8 mouse cellular contexts compared by ENCODE assay signal in genomic region chr11:78886693-78887092, GRCm38 (mm10). TPM values are rescaled to one million over a fixed set of nuclear protein-coding genes. Genes with fewer than 3 reads are reported as not detected.
DNase-seq lines count a peak whose midpoint lies in the region; TF ChIP-seq lines count a peak whose summit lies in the region.

No protein-coding gene starts in this region.

- H3K4me3 ChIP-seq in embryonic facial prominence, embryonic 10.5 days = peak overlapping the region; percentile 28; the same call in 1 of the 2 replicates
- peak overlapping the region; percentile 7 for H3K4me3 ChIP-seq in myocyte

- no peaks in the 10 kb centered on the region for H3K9me3 ChIP-seq in embryonic facial prominence, embryonic 10.5 days

- H3K27ac ChIP-seq in embryonic facial prominence, embryonic 10.5 days (replicated peaks) = peak overlapping the region; percentile 84

- no peak overlapping the region for H3K4me2 ChIP-seq in myocyte (ENCODE audit: low read depth)

- peaks cover 22% of the 10 kb centered on the region for H3K4me1 ChIP-seq in embryonic facial prominence, embryonic 10.5 days

- no peaks in the 10 kb centered on the region for H3K36me3 ChIP-seq in embryonic facial prominence, embryonic 10.5 days (replicated peaks)
- H3K36me3 ChIP-seq in myocyte (ENCODE audit: control insufficient read depth, insufficient read depth) = no peaks in the 10 kb centered on the region

- H3ac ChIP-seq in myocyte (ENCODE audit: control insufficient read depth, insufficient read length) = no peak overlapping the region

- no peak for TF ChIP-seq POLR2A in myocyte (IDR thresholded peaks at IDR 0.05; ENCODE audit: insufficient read length, low read depth)

- WGBS in embryonic facial prominence, embryonic 10.5 days = 26% methylated on average over 1 of the region's 1 CpGs

- no peaks in the 10 kb centered on the region for H3K79me2 ChIP-seq in myocyte (ENCODE audit: control insufficient read depth, insufficient read depth)

- H3K27me3 ChIP-seq in embryonic facial prominence, embryonic 10.5 days (replicated peaks; ENCODE audit: low read depth, poor library complexity, severe bottlenecking) = no peaks in the 10 kb centered on the region
- no peaks in the 10 kb centered on the region for H3K27me3 ChIP-seq in myocyte (ENCODE audit: control insufficient read depth, insufficient read depth, insufficient read length)

- intact Hi-C loops in left cerebral cortex, postnatal 4 days (cut with DNase I) = no loop called here
- intact Hi-C loops in left cerebral cortex, postnatal 25 days (cut with DNase I) = no loop called here
- intact Hi-C loops in gastrocnemius, postnatal 36 days (cut with DNase I) = no loop called here

- peak; percentile 4 for DNase-seq in left cerebral cortex, postnatal 4 days
- no peak for DNase-seq in left cerebral cortex, postnatal 25 days (ENCODE audit: low spot score in 2 of 2)
- peak; percentile 54 for DNase-seq in embryonic facial prominence, embryonic 10.5 days (ENCODE audit: low spot score)
- peak; percentile 6 for DNase-seq in heart, postnatal 4 days
- DNase-seq in cerebellum, adult 11 months = no peak
- DNase-seq in ovary, adult 18-20 months (ENCODE audit: low spot score) = no peak
- no peak for DNase-seq in gastrocnemius, postnatal 36 days

TF ChIP-seq in myocyte, 11 proteins besides CTCF, POLR2A, EP300 and RAD21:
- TF ChIP-seq MAX (IDR thresholded peaks at IDR 0.05; ENCODE audit: low read depth) (no peak), REST (IDR thresholded peaks at IDR 0.05; ENCODE audit: insufficient read depth, insufficient read length) (no peak), E2F4 (IDR thresholded peaks at IDR 0.05; ENCODE audit: insufficient read depth) (no peak), TCF12 (IDR thresholded peaks at IDR 0.05; ENCODE audit: insufficient read depth, poor library complexity, severe bottlenecking) (no peak), SRF (IDR thresholded peaks at IDR 0.05; ENCODE audit: control insufficient read depth, insufficient read length, low read depth) (no peak), TCF3 (IDR thresholded peaks at IDR 0.05; ENCODE audit: insufficient read length, low read depth) (no peak), MYOD1 (IDR thresholded peaks at IDR 0.05; ENCODE audit: control insufficient read depth in 1 of 3, insufficient read length in 2 of 3, low read depth in 2 of 3) (no peak), MYOG (IDR thresholded peaks at IDR 0.05; ENCODE audit: control insufficient read depth in 1 of 3, insufficient read depth in 1 of 3, insufficient read length in 2 of 3, low read depth in 2 of 3) (no peak), POLR2AphosphoS2 (IDR thresholded peaks at IDR 0.05; ENCODE audit: insufficient read length, low read depth) (no peak), CEBPB (IDR thresholded peaks at IDR 0.05; ENCODE audit: insufficient read depth, poor library complexity, severe bottlenecking) (no peak), USF1 (IDR thresholded peaks at IDR 0.05; ENCODE audit: low read depth) (no peak)

RNA-seq across cellular contexts. Expression of gene Nos2, which starts 33.9 kb away (rescaled TPM):
- 1 to 10 TPM; 1.6 to 1.7 TPM for total RNA-seq in left cerebral cortex, postnatal 4 days (2021)
- total RNA-seq in left cerebral cortex, postnatal 25 days (2021) = under 1 TPM; 0.48 to 0.66 TPM
- polyA plus RNA-seq in embryonic facial prominence, embryonic 10.5 days (2016; fragmentation: Nextera tagmentation; extraction: Ambion mirVana) = 0.77 and 1.3 TPM in 2 replicates
- 1 to 10 TPM; 5.6 to 6.5 TPM for total RNA-seq in heart, postnatal 4 days (2021)
- polyA plus RNA-seq in myocyte (2012; fragmentation: generic; extraction: Trizol) = 0.38 TPM
- 1 to 10 TPM; 1.1 to 1.2 TPM for total RNA-seq in gastrocnemius, postnatal 36 days (2021)

Comparison
In these comparisons a context has a peak if more than half of its experiments do, and no peak if none do; other contexts are left out.
1. DNase-seq: peak in left cerebral cortex, postnatal 4 days (single experiment), embryonic facial prominence, embryonic 10.5 days (single experiment) and heart, postnatal 4 days (single experiment); none in left cerebral cortex, postnatal 25 days (0 of 2), cerebellum, adult 11 months (single experiment), ovary, adult 18-20 months (single experiment) and gastrocnemius, postnatal 36 days (0 of 2).